Mouse (Mus musculus): ENCODE data around the gene Tmem88. TPM values are rescaled to one million over a fixed set of nuclear protein-coding genes. Genes with fewer than 3 reads are reported as not detected.

The Tmem88 gene
- total RNA-seq, 2 experiments from 2014 or later: 0.18 TPM; not detected in 1

DNA sequence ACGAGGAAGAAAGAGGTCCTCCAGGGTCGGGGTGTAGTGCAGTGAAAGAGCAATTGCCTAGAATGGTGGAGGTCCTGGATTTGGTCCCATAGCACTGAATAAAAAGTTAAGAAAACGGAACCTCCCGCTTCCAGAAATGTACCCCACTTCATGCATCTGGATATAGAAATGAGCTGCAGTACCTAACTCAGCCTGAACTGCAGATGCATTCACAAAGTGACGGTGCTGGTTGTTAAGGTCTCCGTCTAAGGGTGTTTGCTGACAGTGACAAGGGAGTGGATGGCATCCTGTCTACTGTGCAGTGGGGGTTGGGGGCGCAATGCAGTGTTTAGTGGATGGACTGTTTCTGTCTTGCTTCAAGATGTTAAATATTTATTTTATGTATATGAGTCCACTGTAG lies 11.3 kb downstream of the Tmem88 start:
- ATAC-seq (ENCODE audit: poor library complexity, severe bottlenecking): no peak

DNA sequence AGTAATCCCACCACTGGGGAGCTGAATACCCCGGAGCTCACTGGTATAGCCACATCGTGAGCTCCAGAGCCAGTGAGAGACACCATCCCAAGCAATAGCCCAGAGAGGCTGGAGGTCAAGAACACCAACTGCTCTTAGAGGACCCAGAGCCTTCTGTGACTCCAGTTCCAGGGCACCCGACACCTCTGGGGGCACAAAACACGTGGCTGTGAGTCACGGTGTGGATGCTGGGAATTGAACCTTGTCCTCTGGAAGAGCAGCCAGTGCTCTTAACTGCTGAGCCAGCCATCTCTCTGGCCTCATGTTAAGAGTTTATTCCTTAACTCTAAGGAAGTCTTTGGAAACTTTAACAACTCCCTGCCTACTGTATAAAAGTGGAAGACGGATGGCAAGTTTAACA lies 13.1 kb downstream of the Tmem88 start:
- no peak for ATAC-seq (ENCODE audit: poor library complexity, severe bottlenecking)

DNA sequence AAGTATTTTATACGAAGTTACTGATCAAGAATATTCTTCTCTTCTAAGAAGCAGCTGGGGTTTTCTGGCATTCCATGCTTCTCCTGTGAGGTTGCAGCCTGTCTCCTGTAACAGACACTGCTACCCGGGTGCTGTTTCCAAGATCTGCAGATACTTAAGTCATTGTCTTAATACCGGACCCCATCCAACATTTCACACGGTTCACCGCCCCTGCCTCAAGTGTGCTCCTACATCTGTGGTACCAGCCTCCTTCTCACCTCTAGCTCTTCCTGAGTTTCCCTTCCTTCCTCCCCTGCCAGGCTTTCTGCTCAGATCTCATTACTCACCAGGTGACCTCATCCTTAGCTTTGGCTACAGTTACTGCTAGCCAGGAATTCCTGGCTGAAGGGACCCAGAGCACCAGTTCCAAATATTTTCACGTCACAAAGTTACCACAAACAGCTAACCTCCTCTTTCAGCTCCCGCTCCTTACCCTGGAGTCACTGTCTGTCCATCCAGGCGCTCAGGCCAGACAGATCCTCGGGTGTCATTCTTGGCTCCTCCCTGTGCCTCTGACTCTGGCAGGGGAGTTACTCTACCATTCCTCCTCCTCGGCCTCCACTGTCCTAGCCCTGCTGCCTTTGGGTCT lies 15.4 kb downstream of the Tmem88 start:
- no peak for ATAC-seq (ENCODE audit: poor library complexity, severe bottlenecking)

DNA sequence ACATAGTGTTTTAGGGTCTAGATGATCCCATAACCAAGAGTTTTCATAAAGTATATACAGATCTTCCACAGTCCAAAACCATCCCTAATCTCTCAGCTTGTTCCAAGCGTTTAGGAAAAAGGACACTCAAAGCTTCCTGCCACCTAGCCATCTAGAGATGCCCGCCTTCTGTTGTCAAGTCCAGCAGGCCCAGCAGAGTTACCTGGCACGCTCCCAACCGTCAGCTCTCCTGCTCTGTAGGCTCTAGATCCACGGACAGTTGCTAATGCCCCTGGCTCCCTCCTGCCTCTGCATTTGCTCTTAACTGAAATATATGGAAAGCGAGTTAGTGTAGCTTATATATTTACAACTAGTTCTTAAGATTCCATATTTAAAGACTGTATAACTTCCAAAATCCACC lies 16.7 kb downstream of the Tmem88 start:
- ATAC-seq (ENCODE audit: poor library complexity, severe bottlenecking): no peak

DNA sequence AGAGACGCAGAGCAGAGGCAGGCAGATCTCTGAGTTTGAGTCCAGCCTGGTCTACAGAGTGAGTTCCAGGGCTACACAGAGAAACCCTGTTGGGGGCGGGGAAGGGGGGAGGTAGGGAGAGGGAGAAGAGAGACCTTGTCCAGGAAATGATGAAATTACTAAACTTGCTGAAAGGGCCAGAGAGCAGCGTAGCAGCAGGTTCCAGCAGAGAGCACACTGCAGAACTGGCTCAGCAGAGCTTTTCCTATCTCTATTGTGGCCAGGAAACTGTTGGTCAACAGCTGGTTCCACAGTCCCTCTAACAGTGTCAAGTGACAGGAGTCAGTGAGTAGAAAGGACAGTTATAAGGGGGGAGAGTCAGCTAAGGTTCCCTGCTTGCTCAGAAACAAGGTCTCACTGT lies 18.4 kb downstream of the Tmem88 start:
- no peak; the same call in 1 of the 2 replicates for ATAC-seq (ENCODE audit: poor library complexity, severe bottlenecking)

DNA sequence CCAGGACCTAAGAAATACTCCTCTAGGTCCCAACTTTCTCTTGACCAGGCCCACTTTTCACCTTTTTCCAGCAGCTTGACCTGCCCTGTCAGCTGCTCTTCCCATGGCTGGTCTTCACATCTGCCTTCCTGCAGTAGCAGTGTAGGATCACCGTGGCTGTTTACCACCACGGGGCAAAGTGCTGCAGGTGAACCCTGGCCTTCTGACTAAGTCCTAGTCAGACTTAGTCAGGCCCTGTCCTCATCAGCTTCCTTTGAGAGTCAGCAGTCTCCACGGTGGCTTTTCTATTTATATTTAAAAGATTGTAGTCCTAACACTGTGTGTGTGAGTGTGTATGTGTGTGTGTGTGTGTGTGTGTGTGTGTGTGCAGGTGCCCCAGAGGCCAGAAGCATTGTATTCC lies 20.3 kb downstream of the Tmem88 start:
- ATAC-seq (ENCODE audit: poor library complexity, severe bottlenecking): no peak

DNA sequence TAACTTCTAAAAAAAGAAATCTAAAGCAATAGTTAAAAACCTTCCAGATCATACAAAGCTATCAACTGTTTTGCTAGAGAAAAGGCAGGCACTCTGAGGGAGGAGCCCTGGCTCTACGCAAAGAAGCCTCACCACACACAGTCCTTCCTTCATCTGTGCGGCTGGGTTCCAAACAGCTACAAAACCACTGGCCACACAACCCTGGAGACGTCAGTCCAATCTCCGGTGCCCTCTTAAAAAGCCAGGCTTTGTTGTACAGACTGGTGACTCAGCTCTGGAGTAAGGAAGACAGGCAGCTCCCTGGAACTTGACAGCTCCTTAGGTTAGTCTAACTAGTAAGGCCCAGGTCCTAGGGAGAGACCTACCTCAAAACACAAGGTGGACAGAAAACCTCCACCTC lies 22.4 kb downstream of the Tmem88 start:
- no peak for ATAC-seq (ENCODE audit: poor library complexity, severe bottlenecking)

DNA sequence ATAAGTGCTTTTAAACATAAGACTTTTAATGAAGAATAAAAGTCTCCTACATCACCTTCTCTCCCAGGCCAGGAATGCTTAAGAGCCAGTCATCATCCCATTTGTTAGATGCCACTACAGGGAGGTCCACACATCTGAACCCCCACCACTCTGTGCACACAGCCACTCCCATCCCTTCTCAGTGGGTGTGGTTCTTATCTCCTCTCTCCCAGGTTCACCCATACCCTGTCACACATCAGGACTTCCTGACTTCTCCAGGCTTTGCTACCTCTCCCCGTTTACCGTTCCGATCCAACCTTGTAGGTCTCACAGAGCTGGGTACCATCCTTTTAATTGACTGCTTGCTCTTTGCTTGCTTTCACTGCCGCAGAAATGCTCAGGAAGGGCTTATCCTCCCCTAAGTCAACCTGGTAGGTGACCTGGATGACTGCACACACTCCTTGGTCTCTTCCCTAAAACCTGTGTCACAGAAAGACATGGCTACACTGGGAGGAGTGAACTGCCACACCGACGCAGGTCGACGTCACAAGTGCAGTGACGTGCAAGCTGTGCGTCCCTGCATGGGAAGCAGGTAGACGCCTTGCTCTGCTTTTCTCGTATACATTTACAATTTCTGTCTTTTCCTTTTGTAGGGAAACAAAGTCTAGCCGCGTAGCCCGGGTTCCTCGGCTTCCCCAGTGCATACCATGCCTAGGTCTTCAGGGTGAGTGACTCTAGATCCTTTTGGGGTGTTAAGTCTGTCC lies 24.6 kb downstream of the Tmem88 start:
- ATAC-seq (ENCODE audit: poor library complexity, severe bottlenecking): no peak

DNA sequence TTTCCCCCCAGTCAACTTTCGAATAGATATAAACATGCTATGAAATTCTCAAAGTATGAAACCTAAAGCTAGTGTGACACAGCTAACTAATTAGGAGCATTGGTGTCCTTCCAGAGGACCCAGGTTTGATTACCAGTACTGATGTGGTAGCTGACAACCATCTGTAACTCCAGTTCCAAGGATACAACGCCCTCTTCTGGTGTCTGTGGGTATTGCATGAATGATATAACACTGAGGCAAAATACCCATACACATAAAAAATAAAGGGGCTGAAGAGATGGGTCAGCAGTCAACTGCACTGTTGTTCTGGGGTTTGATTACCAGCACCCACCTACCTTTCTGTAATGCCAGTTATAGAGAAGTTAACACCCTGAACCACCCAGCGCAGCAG lies 25.3 kb downstream of the Tmem88 start:
- no peak for ATAC-seq (ENCODE audit: poor library complexity, severe bottlenecking)

DNA sequence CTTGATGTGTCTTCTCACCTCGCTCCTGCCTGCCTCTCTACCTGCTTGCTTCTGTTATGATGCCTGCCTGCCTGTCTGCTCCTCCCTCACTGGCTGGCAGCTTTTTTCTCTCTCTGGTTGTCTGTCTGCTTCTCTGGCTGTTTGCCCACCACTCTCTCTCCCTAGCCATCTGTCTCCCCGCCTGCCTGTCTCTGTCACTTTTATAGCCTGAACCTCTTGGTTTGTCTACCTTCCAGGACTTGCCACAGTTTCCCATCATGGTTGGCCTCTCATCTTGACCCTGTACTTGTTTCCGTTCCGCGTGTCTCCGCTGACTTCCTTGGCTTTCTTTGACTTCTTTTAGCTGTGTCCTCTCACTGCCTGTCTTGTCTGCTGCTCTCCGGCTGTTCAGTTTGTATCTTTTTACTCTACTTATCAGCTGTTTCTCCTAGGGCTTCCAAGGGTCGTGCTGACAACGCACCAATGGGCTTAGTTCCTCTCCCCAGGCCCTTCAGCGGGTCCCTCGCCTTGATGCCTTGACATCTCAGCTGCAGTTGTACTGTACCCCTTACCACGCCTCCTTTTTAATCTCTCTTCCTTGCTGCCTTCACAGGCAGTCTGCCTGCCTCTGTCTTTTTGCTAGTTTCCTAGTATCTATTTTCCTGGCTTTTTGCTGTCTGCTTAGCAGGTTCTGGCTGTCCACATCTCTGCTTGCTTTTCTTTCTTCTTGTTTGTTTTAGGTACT lies 25.8 kb downstream of the Tmem88 start:
- ATAC-seq (ENCODE audit: poor library complexity, severe bottlenecking): no peak

DNA sequence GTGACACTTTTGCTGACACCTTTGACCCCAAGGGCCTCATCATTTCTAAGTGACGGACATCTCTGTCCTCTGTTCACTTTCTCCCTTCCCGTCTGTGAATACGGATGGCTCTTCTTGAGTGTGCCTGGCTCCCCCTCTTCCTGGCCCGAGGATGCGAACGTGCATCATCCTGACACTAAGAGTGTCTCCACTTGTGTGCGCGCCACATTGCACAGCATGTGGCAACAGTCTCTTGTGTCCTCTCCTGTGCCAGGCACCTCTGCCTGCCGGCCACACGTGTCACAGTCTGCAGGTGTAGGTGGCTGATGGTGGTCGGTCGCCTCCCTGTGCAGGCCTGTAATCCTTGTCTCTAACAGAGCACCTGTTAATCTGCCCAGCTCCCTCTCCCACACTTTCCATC lies 26.4 kb downstream of the Tmem88 start:
- ATAC-seq (ENCODE audit: poor library complexity, severe bottlenecking): no peak

DNA sequence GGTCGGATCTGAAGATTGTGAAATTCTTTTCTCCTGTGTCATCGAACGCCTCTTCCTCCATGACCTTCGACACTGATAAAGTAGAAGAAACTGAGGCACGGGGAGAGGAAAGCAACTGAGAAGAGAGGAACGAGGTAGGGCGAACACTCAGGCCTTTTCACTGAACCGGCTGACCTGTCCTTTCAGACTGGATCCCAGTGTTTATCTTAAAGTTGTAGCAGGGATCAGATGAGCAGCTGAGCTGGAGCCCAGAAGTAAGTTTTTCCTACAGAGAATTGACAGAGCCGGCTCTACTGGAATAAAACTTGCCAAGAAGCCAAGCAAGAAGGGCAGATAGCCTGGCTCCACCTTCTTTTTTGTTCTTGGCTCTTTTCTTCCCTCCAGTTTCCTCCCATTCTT lies 27.2 kb downstream of the Tmem88 start:
- ATAC-seq (ENCODE audit: poor library complexity, severe bottlenecking): no peak

DNA sequence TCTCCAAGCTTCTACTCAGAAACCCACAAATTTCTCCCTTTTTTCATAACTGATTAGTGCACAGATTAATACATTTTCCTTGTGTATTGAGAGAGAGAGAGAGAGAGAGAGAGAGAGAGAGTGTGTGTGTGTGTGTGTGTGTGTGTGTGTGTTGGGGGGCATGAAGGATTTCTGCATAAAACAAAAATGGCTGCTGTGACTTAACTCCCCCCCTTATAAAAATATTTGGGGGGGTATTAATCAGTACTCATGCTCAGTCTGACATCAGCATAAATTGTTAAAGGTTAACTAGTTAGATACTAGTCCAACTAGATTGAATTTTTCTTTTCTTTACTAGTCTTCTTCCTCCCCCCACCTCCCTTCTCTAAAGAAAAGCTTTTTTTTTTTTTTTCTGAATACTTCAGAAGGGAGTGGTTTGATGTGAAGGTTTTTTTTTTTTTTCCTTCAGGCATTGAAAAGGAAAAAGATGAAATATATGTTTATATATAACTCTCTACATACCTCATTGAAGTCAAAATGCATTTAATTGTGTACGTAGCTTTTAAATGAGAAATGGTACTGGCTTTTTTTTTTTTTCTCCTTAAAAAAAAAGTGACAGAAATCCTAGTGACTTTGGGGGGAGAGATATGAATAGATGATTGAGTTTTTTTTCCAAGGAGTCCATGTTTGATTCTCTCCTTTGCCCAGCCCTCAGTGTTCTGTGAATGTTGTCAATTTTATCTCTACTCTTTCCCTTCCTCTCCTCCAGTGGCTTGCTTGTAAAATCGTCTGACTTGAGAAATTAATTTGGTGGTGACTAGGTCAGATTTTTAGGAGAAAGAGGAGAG lies 27.8 kb downstream of the Tmem88 start:
- no peak for ATAC-seq (ENCODE audit: poor library complexity, severe bottlenecking)

DNA sequence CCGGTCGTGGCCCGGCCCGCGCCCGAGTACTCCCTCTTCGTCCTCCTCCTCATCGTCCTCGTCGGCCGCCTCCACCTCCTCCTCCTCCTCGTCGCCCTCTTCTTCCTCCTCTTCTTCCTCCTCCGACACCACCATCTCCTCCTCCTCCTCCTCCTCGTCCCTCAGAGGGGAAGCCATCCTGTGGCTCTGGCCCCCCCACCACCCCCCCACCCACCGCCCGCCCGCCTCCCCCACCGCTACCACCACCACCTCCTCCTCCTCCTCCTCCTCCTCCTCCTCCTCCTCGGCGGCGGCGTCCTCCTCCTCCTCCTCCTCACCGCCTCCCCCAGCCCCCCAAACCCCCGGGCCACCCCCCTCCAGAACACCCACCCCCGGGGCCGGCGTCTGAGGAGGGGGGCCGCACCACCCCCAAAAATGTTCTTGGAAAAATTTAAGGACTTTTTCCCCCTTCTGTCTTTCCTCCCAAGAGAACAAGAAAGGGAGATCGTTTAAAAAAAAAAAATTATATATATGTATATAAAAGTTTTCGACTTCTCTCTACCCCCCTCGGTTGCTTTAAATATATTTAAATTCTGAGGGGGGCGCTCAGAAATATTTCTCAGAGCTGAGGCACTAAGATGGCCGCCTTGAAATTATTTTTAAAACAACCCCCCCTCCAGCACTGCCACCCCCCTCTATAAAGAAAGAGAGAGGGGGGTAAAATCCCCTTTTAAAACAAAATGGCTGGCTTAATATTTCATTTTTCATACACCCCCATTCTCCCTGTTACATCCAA lies 28.6 kb downstream of the Tmem88 start, which contains the start of gene Chd3:
TSS of gene Chd3 (minus strand) at position 192 of the 775 bp plus-strand sequence.
- no peak for ATAC-seq (ENCODE audit: poor library complexity, severe bottlenecking)

DNA sequence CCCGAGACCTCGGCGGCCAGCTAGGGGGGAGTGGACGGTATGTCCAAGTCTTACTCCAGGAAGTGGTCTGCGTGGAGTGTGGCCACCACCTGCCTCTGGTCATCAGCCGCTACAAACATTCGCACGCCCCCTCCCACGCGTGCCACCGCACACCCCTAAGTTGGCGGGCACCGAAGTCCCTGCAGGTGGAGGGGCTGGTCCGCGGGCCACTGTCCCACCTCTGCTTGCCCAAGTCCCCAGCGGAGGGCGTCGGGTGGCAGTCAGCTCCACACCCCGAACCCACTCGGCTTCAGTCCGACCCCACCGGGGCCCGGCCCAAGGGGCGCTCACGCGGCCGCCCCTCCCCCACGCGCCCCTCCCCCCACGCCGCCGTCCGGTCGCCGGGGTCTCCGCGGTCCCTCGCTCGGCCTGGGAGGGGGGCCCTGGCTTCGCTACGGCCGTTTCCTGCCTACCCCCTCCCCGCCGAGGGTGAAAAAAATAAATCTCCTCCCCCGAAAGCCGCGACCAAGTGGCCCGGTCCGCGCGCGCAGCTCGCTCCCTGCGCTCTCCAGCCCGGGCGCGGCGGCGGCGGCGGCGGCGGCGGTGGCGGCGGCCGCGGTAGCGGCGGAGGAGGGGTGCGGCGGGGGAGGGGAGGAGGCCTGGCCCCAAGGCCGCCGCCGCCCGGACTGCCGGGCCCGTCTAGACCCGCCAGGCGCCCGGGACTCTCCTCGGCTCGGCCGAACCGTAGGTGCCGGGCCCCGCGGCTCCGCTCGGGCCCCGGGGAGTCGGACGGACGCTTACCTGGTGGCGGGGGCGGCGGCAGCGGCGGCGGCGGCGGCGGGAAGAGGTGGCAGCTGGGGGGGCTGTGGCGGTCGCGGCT lies 29.4 kb downstream of the Tmem88 start:
- no peak for ATAC-seq (ENCODE audit: poor library complexity, severe bottlenecking)

DNA sequence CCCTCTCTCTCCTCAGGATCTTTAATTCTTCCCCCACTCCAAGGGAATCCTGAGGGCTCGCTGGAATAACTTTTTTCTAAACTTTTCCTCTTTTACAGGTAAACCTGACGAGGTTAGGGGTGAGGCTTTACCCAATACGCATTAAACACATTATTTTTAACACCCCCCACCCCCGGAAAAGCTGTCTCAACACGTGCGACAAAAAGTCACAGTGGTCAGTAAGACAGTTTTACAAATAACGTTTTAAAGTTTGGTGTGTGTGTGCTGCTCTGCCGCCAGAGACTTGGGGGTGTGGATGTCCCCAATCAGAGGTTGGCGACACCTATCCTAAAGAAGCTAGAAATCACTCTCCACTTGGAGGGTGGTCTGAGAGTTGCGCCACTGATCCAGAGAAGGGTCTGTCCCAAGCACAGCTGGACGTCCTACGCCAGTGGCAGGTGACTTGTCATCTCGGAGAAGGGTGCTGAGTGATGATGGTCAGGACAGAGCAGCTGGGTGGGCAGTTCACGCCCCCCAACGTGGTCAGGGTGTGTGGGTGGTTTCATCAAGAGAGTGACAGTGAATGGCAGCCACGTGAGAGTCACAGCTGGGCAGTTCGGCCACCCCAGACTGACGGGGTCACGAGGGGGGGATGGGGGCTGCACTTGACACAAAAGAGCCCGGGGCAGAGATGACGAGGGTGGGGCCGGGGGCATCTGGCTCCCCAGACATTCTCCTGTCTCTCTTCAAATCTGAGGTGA lies 30.2 kb downstream of the Tmem88 start:
- ATAC-seq (ENCODE audit: poor library complexity, severe bottlenecking): no peak

DNA sequence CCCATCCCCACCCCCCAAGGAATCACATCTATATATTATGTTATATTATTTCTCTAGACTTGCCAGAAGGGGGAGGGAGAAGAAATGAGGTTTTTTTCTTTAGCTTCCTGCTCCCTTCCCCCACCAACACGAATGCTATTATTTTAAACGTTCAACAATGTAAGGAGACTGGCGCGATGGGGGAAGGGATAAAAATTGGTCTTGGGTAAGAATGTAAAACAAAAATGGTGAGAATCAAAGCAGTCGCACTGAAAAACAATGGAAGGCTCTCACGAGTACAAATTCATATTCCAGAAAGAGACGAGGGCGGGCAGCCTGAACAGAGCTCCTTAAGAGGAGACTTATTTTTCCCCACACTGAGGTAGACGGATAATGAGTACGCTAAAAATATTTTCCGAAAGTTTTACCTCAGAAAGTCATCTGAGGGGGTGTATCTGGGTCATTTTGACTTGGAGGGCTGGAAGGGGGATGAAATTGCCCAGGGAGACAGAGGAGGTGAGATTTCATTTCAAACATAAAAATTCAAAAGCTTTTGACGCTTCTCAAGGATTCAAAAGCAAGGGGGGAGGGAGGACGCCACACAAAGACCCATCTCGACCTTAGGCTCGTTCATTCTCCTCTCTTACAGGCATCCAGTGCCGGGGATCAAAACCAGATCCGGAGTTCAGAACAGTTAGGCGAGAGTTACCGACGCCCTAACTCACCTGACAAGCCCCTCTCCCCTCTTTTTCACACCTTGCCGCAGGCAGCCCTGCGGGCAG lies 31.0 kb downstream of the Tmem88 start:
- ATAC-seq (ENCODE audit: poor library complexity, severe bottlenecking): no peak

Measured in megakaryocyte, adult 5-6 weeks (primary cell).